Mouse (Mus musculus) CD8-positive naive resting alpha-beta T cell, adult 57 days (primary cell): ENCODE data around the gene Plcg1. TPM values are rescaled to one million over a fixed set of nuclear protein-coding genes. Genes with fewer than 3 reads are reported as not detected.

Experiments
- total RNA-seq: library from RNA; stranded (reverse); gene quantifications from one replicate; pipeline ENCODE4 v1.2.4, GENCODE M21; 2023

Gene Plcg1
- 288 TPM for total RNA-seq

DNA sequence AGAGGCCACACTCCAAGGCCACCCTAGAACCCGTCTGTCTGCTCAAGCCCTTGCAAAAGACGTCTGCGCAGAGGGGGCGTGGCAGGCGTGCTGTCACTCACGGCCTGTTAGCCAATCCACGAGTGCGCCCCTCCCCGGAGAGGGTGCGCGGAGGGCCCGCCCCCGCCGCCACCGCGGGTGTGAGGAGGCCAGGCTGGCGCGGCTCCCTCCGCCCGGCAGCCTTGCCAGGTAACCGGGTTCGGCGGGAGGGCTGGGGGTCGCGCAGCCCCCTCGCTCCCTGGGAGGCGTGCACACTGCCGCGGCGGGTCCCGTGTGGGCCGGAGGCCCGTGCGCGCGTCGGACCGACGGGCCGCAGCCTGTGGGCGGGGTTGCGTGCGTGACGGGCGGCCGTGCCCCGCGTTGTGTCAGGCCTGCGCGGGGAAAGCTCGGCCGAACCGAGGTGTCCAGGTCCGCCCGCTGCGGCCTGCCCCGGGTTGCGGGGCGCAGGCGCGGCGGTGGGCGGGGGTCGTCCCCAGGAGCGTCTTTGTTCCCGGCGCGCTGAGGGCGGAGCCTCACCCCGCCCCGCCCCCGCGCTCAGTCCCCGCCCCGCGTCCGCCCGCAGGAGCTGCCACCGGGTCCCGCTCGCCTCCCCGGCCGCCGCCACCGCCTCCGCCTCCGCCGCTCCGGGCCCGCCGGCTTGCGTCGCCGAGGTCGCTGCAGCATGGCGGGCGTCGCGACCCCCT lies at the start of gene Plcg1:
Gene Plcg1 (plus strand): TSS at position 184 of the 722 bp plus-strand sequence.

Other genes starting within 250 kb of the Plcg1 start
- gene Top1, start 85.4 kb upstream of the Plcg1 start, total RNA-seq: 118 TPM
- 11.1 TPM for gene Zhx3, start 141.7 kb downstream of the Plcg1 start, total RNA-seq
- gene Lpin3, start 149.4 kb downstream of the Plcg1 start, total RNA-seq: 0.15 TPM
- gene Emilin3, start 181.0 kb downstream of the Plcg1 start, total RNA-seq: not detected